Mouse (Mus musculus): ENCODE measurements around the gene Smtn. TPM values are rescaled to one million over a fixed set of nuclear protein-coding genes. Genes with fewer than 3 reads are reported as not detected.

Gene Smtn
- polyA plus RNA-seq, 1 experiment from 2014 or later = 103 TPM

- Histone ChIP-seq H3K4me1 (replicated peaks; ENCODE audit: control insufficient read depth, insufficient read depth) (peaks cover 9% of the 10 kb centered on the region), H3K36me3 (ENCODE audit: control insufficient read depth, insufficient read depth, low read length) (no peaks in the 10 kb centered on the region), H3K9ac (ENCODE audit: low read length) (no peak overlapping the region), H3K27ac (replicated peaks) (no peak overlapping the region), H3K4me3 (ENCODE audit: low read depth, low read length) (no peak overlapping the region), H3K4me2 (replicated peaks; ENCODE audit: low read depth) (no peak overlapping the region), H3K9me3 (ENCODE audit: control insufficient read depth, low read length) (no peaks in the 10 kb centered on the region), H3K27me3 (ENCODE audit: control insufficient read depth, insufficient read depth, low read length) (no peaks in the 10 kb centered on the region)
- no peak for DNase-seq (ENCODE audit: low spot score)
- ATAC-seq (ENCODE audit: low FRiP score, low TSS enrichment) = no peak
- 80% methylated on average over 8 of the region's 8 CpGs for WGBS
- no peak for TF ChIP-seq EP300 (optimal IDR thresholded peaks at IDR 0.05)
- TF ChIP-seq CTCF (IDR thresholded peaks at IDR 0.05; ENCODE audit: low read depth) = no peak
Measured at GRCm38 (mm10) chr11:3570321-3570720, 29.9 kb upstream of the Smtn start.

GRCm38 (mm10) chr11:3567896-3568295 lies 27.5 kb upstream of the Smtn start:
- Histone ChIP-seq H3K4me2 (replicated peaks; ENCODE audit: low read depth) (no peak overlapping the region), H3K36me3 (ENCODE audit: control insufficient read depth, insufficient read depth, low read length) (no peaks in the 10 kb centered on the region), H3K9ac (ENCODE audit: low read length) (no peak overlapping the region), H3K4me1 (replicated peaks; ENCODE audit: control insufficient read depth, insufficient read depth) (peaks cover 7% of the 10 kb centered on the region), H3K4me3 (ENCODE audit: low read depth, low read length) (no peak overlapping the region), H3K9me3 (ENCODE audit: control insufficient read depth, low read length) (no peaks in the 10 kb centered on the region), H3K27ac (replicated peaks) (0 out of 2 replicates have a peak overlapping the region, but pooled peaks have one; percentile 13), H3K27me3 (ENCODE audit: control insufficient read depth, insufficient read depth, low read length) (no peaks in the 10 kb centered on the region)
- no peak for DNase-seq (ENCODE audit: low spot score)
- WGBS = 64% methylated on average over 1 of the region's 1 CpGs
- no peak for TF ChIP-seq EP300 (optimal IDR thresholded peaks at IDR 0.05)
- no peak for TF ChIP-seq CTCF (IDR thresholded peaks at IDR 0.05; ENCODE audit: low read depth)
- ATAC-seq (ENCODE audit: low FRiP score, low TSS enrichment) = no peak

- H3K9ac ChIP-seq (ENCODE audit: low read length) = 0 out of 2 replicates have a peak overlapping the region, but pooled peaks have one; percentile 18
- no peak for TF ChIP-seq EP300 (optimal IDR thresholded peaks at IDR 0.05)
- TF ChIP-seq CTCF (IDR thresholded peaks at IDR 0.05; ENCODE audit: low read depth) = no peak
- no peak overlapping the region for H3K4me3 ChIP-seq (ENCODE audit: low read depth, low read length)
Measured at GRCm38 (mm10) chr11:3566018-3566417, 25.6 kb upstream of the Smtn start.

GRCm38 (mm10) chr11:3564451-3564850 lies 24.0 kb upstream of the Smtn start:
- Histone ChIP-seq H3K4me1 (replicated peaks; ENCODE audit: control insufficient read depth, insufficient read depth) (peaks cover 4% of the 10 kb centered on the region; the same call in 1 of the 2 replicates), H3K9ac (ENCODE audit: low read length) (no peak overlapping the region), H3K4me2 (replicated peaks; ENCODE audit: low read depth) (no peak overlapping the region), H3K27me3 (ENCODE audit: control insufficient read depth, insufficient read depth, low read length) (no peaks in the 10 kb centered on the region), H3K36me3 (ENCODE audit: control insufficient read depth, insufficient read depth, low read length) (no peaks in the 10 kb centered on the region), H3K4me3 (ENCODE audit: low read depth, low read length) (no peak overlapping the region), H3K27ac (replicated peaks) (peak overlapping the region; percentile 49), H3K9me3 (ENCODE audit: control insufficient read depth, low read length) (no peaks in the 10 kb centered on the region)
- TF ChIP-seq EP300 (optimal IDR thresholded peaks at IDR 0.05) = no peak
- no peak for TF ChIP-seq CTCF (IDR thresholded peaks at IDR 0.05; ENCODE audit: low read depth)
- DNase-seq (ENCODE audit: low spot score) (no peak), ATAC-seq (ENCODE audit: low FRiP score, low TSS enrichment) (no peak)
- 26% methylated on average over 7 of the region's 7 CpGs for WGBS

More at GRCm38 (mm10) chr11:3566018-3566417, 25.6 kb upstream of the Smtn start:
- Histone ChIP-seq H3K27me3 (ENCODE audit: control insufficient read depth, insufficient read depth, low read length) (no peaks in the 10 kb centered on the region), H3K27ac (replicated peaks) (peak overlapping the region; percentile 66), H3K36me3 (ENCODE audit: control insufficient read depth, insufficient read depth, low read length) (no peaks in the 10 kb centered on the region), H3K9me3 (ENCODE audit: control insufficient read depth, low read length) (no peaks in the 10 kb centered on the region), H3K4me2 (replicated peaks; ENCODE audit: low read depth) (no peak overlapping the region), H3K4me1 (replicated peaks; ENCODE audit: control insufficient read depth, insufficient read depth) (peaks cover 4% of the 10 kb centered on the region; the same call in 1 of the 2 replicates)
- WGBS = 38% methylated on average over 4 of the region's 4 CpGs
- DNase-seq (ENCODE audit: low spot score) (peak; percentile 26), ATAC-seq (ENCODE audit: low FRiP score, low TSS enrichment) (peak; percentile 81)

- Histone ChIP-seq H3K4me1 (replicated peaks; ENCODE audit: control insufficient read depth, insufficient read depth) (peaks cover 4% of the 10 kb centered on the region; the same call in 1 of the 2 replicates), H3K4me3 (ENCODE audit: low read depth, low read length) (no peak overlapping the region), H3K27ac (replicated peaks) (no peak overlapping the region; the same call in 1 of the 2 replicates), H3K9me3 (ENCODE audit: control insufficient read depth, low read length) (no peaks in the 10 kb centered on the region), H3K27me3 (ENCODE audit: control insufficient read depth, insufficient read depth, low read length) (no peaks in the 10 kb centered on the region), H3K4me2 (replicated peaks; ENCODE audit: low read depth) (no peak overlapping the region), H3K9ac (ENCODE audit: low read length) (no peak overlapping the region), H3K36me3 (ENCODE audit: control insufficient read depth, insufficient read depth, low read length) (no peaks in the 10 kb centered on the region)
- no peak for DNase-seq (ENCODE audit: low spot score)
- ATAC-seq (ENCODE audit: low FRiP score, low TSS enrichment) = no peak
- 86% methylated on average over 6 of the region's 6 CpGs for WGBS
- no peak for TF ChIP-seq CTCF (IDR thresholded peaks at IDR 0.05; ENCODE audit: low read depth)
- no peak for TF ChIP-seq EP300 (optimal IDR thresholded peaks at IDR 0.05)
Measured at GRCm38 (mm10) chr11:3563853-3564252, 23.4 kb upstream of the Smtn start.

GRCm38 (mm10) chr11:3560202-3560601 lies 19.8 kb upstream of the Smtn start:
- H3K4me1 ChIP-seq (replicated peaks; ENCODE audit: control insufficient read depth, insufficient read depth) = peaks cover 4% of the 10 kb centered on the region; the same call in 1 of the 2 replicates
- H3K4me3 ChIP-seq (ENCODE audit: low read depth, low read length) = no peak overlapping the region
- no peak overlapping the region for H3K27ac ChIP-seq (replicated peaks)
- no peak overlapping the region for H3K9ac ChIP-seq (ENCODE audit: low read length)
- H3K9me3 ChIP-seq (ENCODE audit: control insufficient read depth, low read length) = no peaks in the 10 kb centered on the region
- no peak for DNase-seq (ENCODE audit: low spot score)
- no peaks in the 10 kb centered on the region for H3K36me3 ChIP-seq (ENCODE audit: control insufficient read depth, insufficient read depth, low read length)
- TF ChIP-seq CTCF (IDR thresholded peaks at IDR 0.05; ENCODE audit: low read depth) (no peak), EP300 (optimal IDR thresholded peaks at IDR 0.05) (no peak)
- no peaks in the 10 kb centered on the region for H3K27me3 ChIP-seq (ENCODE audit: control insufficient read depth, insufficient read depth, low read length)
- no peak overlapping the region for H3K4me2 ChIP-seq (replicated peaks; ENCODE audit: low read depth)
- 18% methylated on average over 5 of the region's 5 CpGs for WGBS
- ATAC-seq (ENCODE audit: low FRiP score, low TSS enrichment) = peak; percentile 32; the same call in 1 of the 2 replicates

Data from stomach, postnatal 0 days (tissue).